ENCODE assay signal across 11 mouse cellular contexts in the genomic region with DNA sequence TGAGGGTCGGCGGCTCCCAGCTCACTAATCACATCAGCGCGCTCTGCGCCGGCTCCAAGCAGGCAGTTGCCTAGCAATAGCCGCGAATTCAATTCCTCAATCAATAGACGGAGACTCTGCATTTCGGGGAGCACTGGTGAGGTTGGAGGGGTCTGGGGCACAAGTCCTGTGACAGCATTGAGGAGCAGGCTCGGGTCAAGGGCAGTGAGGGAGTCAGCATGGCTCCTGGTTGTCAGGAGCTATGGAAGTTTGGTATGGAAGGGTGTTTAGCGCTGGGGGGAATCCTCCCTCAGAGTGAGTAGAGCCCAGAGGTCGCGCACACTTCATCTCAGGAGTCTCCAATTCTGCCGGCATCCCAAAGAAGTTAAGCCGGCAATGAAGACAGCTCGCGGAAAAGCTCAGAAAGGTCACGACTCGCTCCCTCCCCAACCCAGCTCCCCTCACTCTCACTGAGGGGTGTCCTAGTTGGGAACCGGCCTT. TPM values are rescaled to one million over a fixed set of nuclear protein-coding genes. Genes with fewer than 3 reads are reported as not detected.
DNase-seq lines count a peak whose midpoint lies in the region; ATAC-seq lines count a peak whose summit lies in the region.
"Had no signal": no experiment of that assay in that cellular context is flagged by ENCODE, and none has a peak within 500 bp of the region (broad histone marks: within the 10 kb centered on the region; RNA-seq: fewer than 3 reads in every experiment).

No protein-coding gene starts in this region.

- H3K9ac ChIP-seq in kidney, embryonic 14.5 days (ENCODE audit: low read depth, low read length): no peak overlapping the region
- no peak overlapping the region for H3K9ac ChIP-seq in kidney, embryonic 16.5 days (replicated peaks; ENCODE audit: low read length)
- H3K9ac ChIP-seq in forebrain, embryonic 12.5 days: no peak overlapping the region
- H3K9ac ChIP-seq in limb, embryonic 12.5 days (replicated peaks): no peak overlapping the region

- peak; percentile 35 for DNase-seq in retina, postnatal 1 day
- DNase-seq in urinary bladder, postnatal 4 days (ENCODE audit: low spot score in 2 of 2): no peak
- DNase-seq in frontal cortex, postnatal 25 days (ENCODE audit: low spot score in 2 of 2): no peak
- DNase-seq: cerebellum, adult 11-12 months; lung, postnatal 14 days had no signal

- H3K9me3 ChIP-seq in kidney, embryonic 14.5 days (ENCODE audit: control insufficient read depth, low read length): no peaks in the 10 kb centered on the region
- H3K9me3 ChIP-seq in kidney, embryonic 16.5 days (ENCODE audit: low read length): no peaks in the 10 kb centered on the region
- H3K9me3 ChIP-seq in forebrain, embryonic 12.5 days: no peaks in the 10 kb centered on the region
- H3K9me3 ChIP-seq in limb, embryonic 12.5 days: no peaks in the 10 kb centered on the region

- peaks cover 47% of the 10 kb centered on the region for H3K27me3 ChIP-seq in kidney, embryonic 14.5 days (ENCODE audit: control insufficient read depth, insufficient read depth, low read length)
- H3K27me3 ChIP-seq in kidney, embryonic 16.5 days (ENCODE audit: insufficient read depth, low read length): peaks cover 53% of the 10 kb centered on the region
- H3K27me3 ChIP-seq in forebrain, embryonic 12.5 days: peaks cover 60% of the 10 kb centered on the region
- peaks cover 57% of the 10 kb centered on the region for H3K27me3 ChIP-seq in limb, embryonic 12.5 days

- no peak for ATAC-seq in kidney, embryonic 14.5 days (ENCODE audit: low FRiP score, low TSS enrichment)
- no peak for ATAC-seq in kidney, embryonic 16.5 days (ENCODE audit: low FRiP score, low TSS enrichment)
- no peak for ATAC-seq in forebrain, embryonic 12.5 days (ENCODE audit: low FRiP score)
- ATAC-seq in limb, embryonic 12.5 days (ENCODE audit: insufficient number of reproducible peaks, insufficient read depth, low FRiP score, low TSS enrichment, low read depth): no peak
- ATAC-seq in inflammation-experienced regulatory T-cells, adult 6 months: no peak

- H3K36me3 ChIP-seq in kidney, embryonic 14.5 days (ENCODE audit: control insufficient read depth, insufficient read depth, low read length): peaks cover 4% of the 10 kb centered on the region; the same call in 1 of the 2 replicates
- H3K36me3 ChIP-seq in kidney, embryonic 16.5 days (ENCODE audit: insufficient read depth, low read length): peaks cover 12% of the 10 kb centered on the region
- peaks cover 12% of the 10 kb centered on the region for H3K36me3 ChIP-seq in forebrain, embryonic 12.5 days (replicated peaks)
- peaks cover 23% of the 10 kb centered on the region for H3K36me3 ChIP-seq in limb, embryonic 12.5 days

- no peak overlapping the region for H3K27ac ChIP-seq in kidney, embryonic 14.5 days (ENCODE audit: low read depth, low read length)
- no peak overlapping the region for H3K27ac ChIP-seq in kidney, embryonic 16.5 days (ENCODE audit: low read length)
- H3K27ac ChIP-seq in forebrain, embryonic 12.5 days: no peak overlapping the region
- H3K27ac ChIP-seq in limb, embryonic 12.5 days: no peak overlapping the region

- 1% methylated on average over 21 of the region's 21 CpGs for WGBS in kidney, embryonic 14.5 days
- WGBS in kidney, embryonic 16.5 days: 4% methylated on average over 21 of the region's 21 CpGs
- 1% methylated on average over 21 of the region's 21 CpGs for WGBS in forebrain, embryonic 12.5 days
- WGBS in limb, embryonic 12.5 days: 2% methylated on average over 21 of the region's 21 CpGs

- no peak overlapping the region for H3K4me2 ChIP-seq in kidney, embryonic 14.5 days (replicated peaks; ENCODE audit: low read depth, low read length)
- H3K4me2 ChIP-seq in kidney, embryonic 16.5 days (replicated peaks; ENCODE audit: low read depth, low read length): no peak overlapping the region
- H3K4me2 ChIP-seq in forebrain, embryonic 12.5 days: peak overlapping the region; percentile 45; the same call in 1 of the 2 replicates
- peak overlapping the region; percentile 55 for H3K4me2 ChIP-seq in limb, embryonic 12.5 days

- 0 out of 2 replicates have a peak overlapping the region, but pooled peaks have one; percentile 6 for H3K4me3 ChIP-seq in kidney, embryonic 14.5 days (ENCODE audit: low read length)
- no peak overlapping the region for H3K4me3 ChIP-seq in kidney, embryonic 16.5 days (ENCODE audit: low read length)
- peak overlapping the region; percentile 19 for H3K4me3 ChIP-seq in forebrain, embryonic 12.5 days (replicated peaks)
- H3K4me3 ChIP-seq in limb, embryonic 12.5 days (replicated peaks): peak overlapping the region; percentile 27

- peaks cover 22% of the 10 kb centered on the region for H3K4me1 ChIP-seq in kidney, embryonic 14.5 days (ENCODE audit: control insufficient read depth, insufficient read depth, low read length)
- peaks cover 32% of the 10 kb centered on the region for H3K4me1 ChIP-seq in kidney, embryonic 16.5 days (ENCODE audit: insufficient read depth, low read length)
- peaks cover 64% of the 10 kb centered on the region for H3K4me1 ChIP-seq in forebrain, embryonic 12.5 days
- H3K4me1 ChIP-seq in limb, embryonic 12.5 days (replicated peaks): peaks cover 64% of the 10 kb centered on the region

RNA-seq across cellular contexts. Expression of gene Cbx8, which starts 5.0 kb away (rescaled TPM):
- 7.8 and 10.9 TPM in 2 replicates for polyA plus RNA-seq in kidney, embryonic 14.5 days (2014; fragmentation: Nextera tagmentation; extraction: Ambion mirVana)
- polyA plus RNA-seq in kidney, embryonic 16.5 days (2015; fragmentation: Nextera tagmentation; extraction: Ambion mirVana): 8.2 and 8.5 TPM in 2 replicates
- 11.5 and 11.7 TPM in 2 replicates for polyA plus RNA-seq in forebrain, embryonic 12.5 days (2016; fragmentation: Nextera tagmentation; extraction: Ambion mirVana)
- 11.8 and 13.0 TPM in 2 replicates for polyA plus RNA-seq in limb, embryonic 12.5 days (2016; fragmentation: Nextera tagmentation; extraction: Ambion mirVana)
- polyA plus RNA-seq in inflammation-experienced regulatory T-cells, adult 6 months (2017; shearing (Covaris generic)): 1 to 10 TPM; 6.5 to 7.6 (median 7.5) TPM

RNA-seq across cellular contexts. Expression of gene Cbx2, which starts 13.0 kb away (rescaled TPM):
- 19.9 and 38.2 TPM in 2 replicates for polyA plus RNA-seq in kidney, embryonic 14.5 days (2014; fragmentation: Nextera tagmentation; extraction: Ambion mirVana)
- polyA plus RNA-seq in kidney, embryonic 16.5 days (2015; fragmentation: Nextera tagmentation; extraction: Ambion mirVana): 35.5 and 37.3 TPM in 2 replicates
- 84.2 and 89.3 TPM in 2 replicates for polyA plus RNA-seq in forebrain, embryonic 12.5 days (2016; fragmentation: Nextera tagmentation; extraction: Ambion mirVana)
- 121 and 122 TPM in 2 replicates for polyA plus RNA-seq in limb, embryonic 12.5 days (2016; fragmentation: Nextera tagmentation; extraction: Ambion mirVana)
- polyA plus RNA-seq in inflammation-experienced regulatory T-cells, adult 6 months (2017; shearing (Covaris generic)): 1 to 10 TPM in 2 of 3 experiments, under 1 TPM in 1; 0.83 to 1.6 (median 1.0) TPM

RNA-seq across cellular contexts. Expression of gene Enpp7, which starts 47.7 kb away (rescaled TPM):
- polyA plus RNA-seq in kidney, embryonic 14.5 days (2014; fragmentation: Nextera tagmentation; extraction: Ambion mirVana): not detected in 2 replicates
- not detected in 2 replicates for polyA plus RNA-seq in kidney, embryonic 16.5 days (2015; fragmentation: Nextera tagmentation; extraction: Ambion mirVana)
- polyA plus RNA-seq in forebrain, embryonic 12.5 days (2016; fragmentation: Nextera tagmentation; extraction: Ambion mirVana): not detected in 2 replicates
- polyA plus RNA-seq in limb, embryonic 12.5 days (2016; fragmentation: Nextera tagmentation; extraction: Ambion mirVana): not detected in 2 replicates
- not detected for polyA plus RNA-seq in inflammation-experienced regulatory T-cells, adult 6 months (2017; shearing (Covaris generic))
- polyA plus RNA-seq: heart, postnatal 0 days had no signal

RNA-seq across cellular contexts. Expression of gene Cbx4, which starts 50.3 kb away (rescaled TPM):
- polyA plus RNA-seq in kidney, embryonic 14.5 days (2014; fragmentation: Nextera tagmentation; extraction: Ambion mirVana): 4.9 and 8.3 TPM in 2 replicates
- 9.9 and 10.9 TPM in 2 replicates for polyA plus RNA-seq in kidney, embryonic 16.5 days (2015; fragmentation: Nextera tagmentation; extraction: Ambion mirVana)
- 12.7 and 14.5 TPM in 2 replicates for polyA plus RNA-seq in forebrain, embryonic 12.5 days (2016; fragmentation: Nextera tagmentation; extraction: Ambion mirVana)
- polyA plus RNA-seq in limb, embryonic 12.5 days (2016; fragmentation: Nextera tagmentation; extraction: Ambion mirVana): 9.8 and 12.5 TPM in 2 replicates
- 1 to 10 TPM; 2.0 to 3.6 (median 2.3) TPM for polyA plus RNA-seq in inflammation-experienced regulatory T-cells, adult 6 months (2017; shearing (Covaris generic))

Comparison
In these comparisons a context has a peak if more than half of its experiments do, and no peak if none do; other contexts are left out.
1. H3K4me2 ChIP-seq: peak in forebrain, embryonic 12.5 days (single experiment) and limb, embryonic 12.5 days (single experiment); none in kidney, embryonic 14.5 days (single experiment) and kidney, embryonic 16.5 days (single experiment).